Mouse (Mus musculus) liver, embryonic 16.5 days (tissue): ENCODE results near the gene Trim12c. TPM values are rescaled to one million over a fixed set of nuclear protein-coding genes. Genes with fewer than 3 reads are reported as not detected.
"Not testable (repeated sequence)": the region's sequence is repeated elsewhere in the genome, so short reads cannot be mapped to it uniquely, and the experiment has no call there.

Experiments
- ATAC-seq: fragments of 200-750 bp; cut with Nextera tagmentation; 2 replicates; pipeline ENCODE4 v1.8.0; 2017; ENCODE audit warnings: low read depth, mild to moderate bottlenecking, moderate number of reproducible peaks, moderate library complexity
- H3K27ac ChIP-seq: fragments of 300-500 bp; sonication (generic); 2 replicates; pipeline ENCODE4 v1.5.1; 2014; ENCODE audit warnings: mild to moderate bottlenecking, low read length
- H3K27me3 ChIP-seq: fragments of 300-500 bp; sonication (generic); 2 replicates; pipeline ENCODE4 v1.6.1; 2014; ENCODE audit warnings: low read depth, low read length, mixed read lengths; ENCODE audit not compliant: control insufficient read depth, insufficient read depth
- H3K36me3 ChIP-seq: fragments of 300-500 bp; sonication (generic); 2 replicates; pipeline ENCODE4 v1.6.1; 2014; ENCODE audit warnings: mild to moderate bottlenecking; ENCODE audit not compliant: control insufficient read depth, insufficient read depth
- H3K4me1 ChIP-seq: fragments of 300-500 bp; sonication (generic); 2 replicates; pipeline ENCODE4 v1.6.1; 2014; ENCODE audit warnings: low read depth, low read length, mixed read lengths; ENCODE audit not compliant: control insufficient read depth
- H3K4me2 ChIP-seq: fragments of 300-500 bp; sonication (generic); 2 replicates; pipeline ENCODE4 v1.6.1; 2014; ENCODE audit warnings: low read depth, low read length, mixed read lengths
- H3K4me3 ChIP-seq: fragments of 300-500 bp; sonication (generic); 2 replicates; pipeline ENCODE4 v1.5.1; 2014; ENCODE audit warnings: low read depth, mild to moderate bottlenecking, low read length
- H3K9ac ChIP-seq: fragments of 300-500 bp; sonication (generic); 2 replicates; pipeline ENCODE4 v1.6.1; 2014; ENCODE audit warnings: low read depth, low read length
- H3K9me3 ChIP-seq: fragments of 300-500 bp; sonication (generic); replicated peaks from 2 replicates; pipeline ENCODE4 v1.6.1; 2016; ENCODE audit warnings: low read length; ENCODE audit not compliant: control insufficient read depth
- WGBS: fragments of 180-500 bp; shearing (Covaris S2); extraction: QIAGEN DNeasy Blood & Tissue Kit; methylation state at CpG from one replicate; pipeline ENCODE4 v1.1.7; 2014; ENCODE audit not compliant: insufficient replicate concordance; 5-methylcytosine and 5-hydroxymethylcytosine counted together
- polyA plus RNA-seq: library from polyadenylated mRNA; unstranded; fragments of >200 nt; fragmentation: Nextera tagmentation; extraction: Ambion mirVana; gene quantifications from 2 replicates; pipeline ENCODE4 v1.2.1, GENCODE M21; 2015

Gene Trim12c
- polyA plus RNA-seq: 0.97 and 1.0 TPM in 2 replicates

DNA sequence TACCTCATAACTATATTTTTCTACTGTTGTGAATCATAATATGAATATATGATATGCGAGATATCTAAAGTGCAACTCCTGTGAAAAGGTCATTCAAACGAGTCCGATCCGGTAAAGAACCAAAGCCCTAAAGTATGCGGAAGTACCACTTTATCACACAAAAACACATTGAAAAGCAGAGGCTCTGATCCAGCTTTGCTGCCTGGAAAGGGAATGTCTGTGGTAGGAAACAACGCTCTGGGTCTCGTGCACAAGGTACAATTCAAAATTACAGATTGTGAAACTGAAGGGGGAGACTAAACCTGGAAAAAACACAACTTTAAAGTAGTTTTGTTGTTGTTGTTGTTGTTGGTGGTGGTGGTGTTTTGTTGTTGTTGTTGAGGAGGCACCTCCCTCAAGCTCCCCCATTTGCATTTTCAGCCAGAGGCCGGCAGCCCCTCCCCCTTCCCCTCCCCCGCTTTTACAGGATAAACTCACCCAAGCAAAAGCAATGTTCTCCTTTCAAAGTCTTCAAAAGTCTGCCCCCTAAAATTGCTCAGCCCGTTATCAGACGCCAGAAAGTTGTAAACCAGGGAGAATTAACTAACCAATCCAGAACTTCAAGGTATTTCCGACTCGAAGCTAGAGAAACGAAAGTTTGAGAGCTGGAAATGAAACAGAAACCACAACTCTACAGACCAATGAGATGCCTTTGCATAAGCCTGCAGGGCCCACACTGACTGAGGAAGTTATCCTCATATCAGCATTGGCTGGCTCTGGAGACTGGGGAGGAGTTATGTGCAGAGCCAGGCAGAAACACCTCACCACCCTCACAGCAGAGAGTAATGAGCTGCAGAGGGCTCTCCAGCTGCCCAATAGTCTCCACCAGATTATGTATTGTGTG lies at the start of gene Trim12c:
Gene Trim12c, minus strand, starts transcription at position 646 of the 883 bp plus-strand sequence.
- Histone ChIP-seq H3K9me3 (no peaks in the 10 kb centered on the region), H3K9ac (peak within 1 kb of the TSS; percentile 53; the same call in 1 of the 2 replicates), H3K4me3 (peak within 1 kb of the TSS; percentile 65), H3K27ac (peak within 1 kb of the TSS; percentile 74), H3K27me3 (no peaks in the 10 kb centered on the region), H3K4me1 (peaks cover 4% of the 10 kb centered on the region), H3K36me3 (no peaks in the 10 kb centered on the region), H3K4me2 (peak within 1 kb of the TSS; percentile 78)
- 3% methylated on average over 14 of the region's 14 CpGs for WGBS
- peak; percentile 99 for ATAC-seq

DNA sequence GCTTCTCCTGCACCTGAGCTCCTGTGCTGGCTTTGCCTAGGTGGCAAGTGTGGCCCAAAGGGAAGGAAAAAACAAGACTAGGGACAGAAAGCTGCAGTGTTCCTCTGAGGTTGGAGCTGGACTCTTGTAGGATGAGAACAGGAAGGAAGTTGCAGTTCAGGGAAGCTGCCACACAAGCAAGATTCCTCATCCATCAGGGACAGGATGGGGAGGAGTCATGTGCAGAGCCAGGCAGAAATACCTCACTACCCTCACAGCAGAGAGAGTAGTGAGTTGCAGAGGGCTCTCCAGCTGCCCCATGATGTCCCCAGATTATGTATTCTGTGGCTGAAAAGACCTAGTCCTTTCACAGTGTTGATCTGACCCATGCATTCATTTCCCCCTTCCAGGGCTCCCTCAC lies 48.0 kb upstream of the Trim12c start:
- Histone ChIP-seq H3K4me2 (no peak overlapping the region), H3K4me1 (no peaks in the 10 kb centered on the region), H3K9ac (no peak overlapping the region), H3K9me3 (no peaks in the 10 kb centered on the region), H3K27me3 (no peaks in the 10 kb centered on the region), H3K36me3 (no peaks in the 10 kb centered on the region), H3K27ac (no peak overlapping the region), H3K4me3 (no peak overlapping the region)
- ATAC-seq: 0 out of 2 replicates have a peak, but pooled peaks have one; percentile 21

DNA sequence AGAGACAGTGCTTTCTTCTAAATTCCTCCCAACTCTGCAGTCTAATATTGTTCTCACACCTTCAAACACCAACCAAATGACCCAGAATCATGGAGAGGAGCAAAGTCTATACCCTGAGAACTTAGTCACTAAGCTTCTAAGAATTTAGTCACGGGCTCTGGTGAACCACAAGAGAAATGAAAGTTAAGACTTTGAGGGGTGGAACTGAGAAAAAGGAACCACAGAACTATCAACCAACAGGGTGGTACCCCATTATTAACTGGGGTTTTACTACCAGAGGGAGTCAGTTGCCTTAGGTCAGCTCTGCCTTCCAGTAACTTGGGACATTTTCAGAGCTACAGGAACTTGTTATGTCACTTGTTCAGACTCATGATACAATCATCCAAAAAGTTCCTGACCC lies 47.5 kb upstream of the Trim12c start, which contains the start of gene Trim30c:
Gene Trim30c, minus strand, starts transcription at position 140 of the 400 bp plus-strand sequence.
- Histone ChIP-seq H3K4me3 (no peak within 1 kb of the TSS), H3K27ac (no peak within 1 kb of the TSS), H3K27me3 (no peaks in the 10 kb centered on the region), H3K9me3 (no peaks in the 10 kb centered on the region), H3K36me3 (no peaks in the 10 kb centered on the region), H3K4me2 (no peak within 1 kb of the TSS), H3K4me1 (no peaks in the 10 kb centered on the region), H3K9ac (no peak within 1 kb of the TSS)
- WGBS: 40% methylated on average over 1 of the region's 1 CpGs
- ATAC-seq: no peak

DNA sequence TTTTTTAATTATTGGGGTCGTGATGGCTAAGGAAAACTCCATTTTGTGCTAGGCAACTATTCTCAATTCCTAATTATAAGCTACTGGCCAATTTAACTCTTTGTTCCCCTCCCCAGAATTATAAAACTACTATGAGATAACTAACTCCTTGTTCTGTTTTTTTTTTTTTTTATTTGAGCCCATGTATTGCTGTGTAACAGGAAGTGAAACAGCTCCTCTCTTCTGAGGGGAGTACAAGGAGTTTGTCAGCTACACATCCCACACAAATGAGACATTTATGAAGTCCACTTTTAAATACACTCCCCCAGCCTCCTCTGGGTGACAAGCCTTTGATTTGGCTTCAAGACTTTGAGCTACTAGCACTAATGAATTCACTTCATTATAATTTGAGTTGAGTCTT lies 45.3 kb upstream of the Trim12c start:
- H3K27me3 ChIP-seq: no peaks in the 10 kb centered on the region
- WGBS: 50% methylated on average over 1 of the region's 1 CpGs
- H3K4me1 ChIP-seq: no peaks in the 10 kb centered on the region
- H3K4me3 ChIP-seq: no peak overlapping the region
- H3K9ac ChIP-seq: no peak overlapping the region
- ATAC-seq: no peak
- H3K9me3 ChIP-seq: no peaks in the 10 kb centered on the region
- H3K4me2 ChIP-seq: no peak overlapping the region
- H3K36me3 ChIP-seq: no peaks in the 10 kb centered on the region
- no peak overlapping the region for H3K27ac ChIP-seq

DNA sequence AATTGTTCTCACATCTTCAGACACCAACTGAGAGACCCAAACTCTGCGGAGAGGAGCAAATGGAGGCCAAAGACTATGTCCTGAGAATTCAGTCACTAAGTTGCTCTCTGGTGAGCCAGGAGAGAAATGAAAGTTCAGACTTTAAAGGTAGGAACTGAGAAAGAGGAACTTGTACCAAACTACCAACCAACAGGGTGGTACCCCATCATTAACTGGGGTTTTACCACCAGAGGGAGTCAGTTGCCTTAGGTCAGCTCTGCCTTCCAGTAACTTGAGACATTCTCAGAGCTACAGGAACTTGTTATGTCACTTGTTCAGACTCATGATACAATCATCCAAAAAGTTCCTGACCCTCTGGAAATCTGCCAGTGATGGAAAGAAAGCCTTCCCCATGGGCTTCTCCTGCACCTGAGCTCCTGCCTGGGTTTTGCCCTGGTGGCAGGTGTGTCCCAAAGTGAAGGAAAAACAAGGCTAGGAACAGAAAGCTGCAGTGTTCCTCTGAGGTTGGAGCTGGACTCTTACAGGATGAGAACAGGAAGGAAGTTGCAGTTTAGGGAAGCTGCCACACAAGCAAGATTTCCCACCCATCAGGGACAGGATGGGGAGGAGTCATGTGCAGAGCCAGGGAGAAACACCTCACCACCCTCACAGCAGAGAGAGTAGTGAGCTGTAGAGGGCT lies 16.7 kb upstream of the Trim12c start, which contains the start of gene Trim30b:
Gene Trim30b, minus strand, starts transcription at position 149 of the 679 bp plus-strand sequence.
- Histone ChIP-seq H3K9me3 (no peaks in the 10 kb centered on the region), H3K9ac (no peak within 1 kb of the TSS), H3K36me3 (no peaks in the 10 kb centered on the region), H3K27me3 (no peaks in the 10 kb centered on the region), H3K27ac (peak within 1 kb of the TSS; percentile 53; the same call in 1 of the 2 replicates), H3K4me1 (no peaks in the 10 kb centered on the region), H3K4me3 (no peak within 1 kb of the TSS), H3K4me2 (no peak within 1 kb of the TSS)
- WGBS: 37% methylated on average over 1 of the region's 1 CpGs
- peak; percentile 61 for ATAC-seq

DNA sequence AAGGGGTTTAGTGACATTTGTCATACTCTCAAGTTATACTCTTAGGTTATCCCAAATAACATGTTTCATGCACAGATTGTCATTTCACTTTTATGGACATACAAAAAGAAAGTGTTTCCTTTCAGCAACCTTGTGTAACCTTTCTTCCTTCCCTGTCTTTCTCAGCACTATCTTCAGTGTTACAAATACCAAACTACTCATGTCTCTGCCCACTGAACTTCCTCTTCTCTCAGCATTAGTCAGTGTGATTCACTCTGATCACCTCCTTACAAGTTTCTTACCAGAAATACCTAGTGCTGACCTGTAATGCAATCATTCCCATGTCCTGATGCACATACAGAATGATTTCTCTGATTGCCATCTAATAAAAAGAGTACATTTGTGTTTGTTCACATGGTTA lies 13.2 kb upstream of the Trim12c start:
- Histone ChIP-seq H3K27ac (no peak overlapping the region), H3K9me3 (no peaks in the 10 kb centered on the region), H3K27me3 (no peaks in the 10 kb centered on the region), H3K4me2 (no peak overlapping the region), H3K9ac (no peak overlapping the region), H3K4me3 (no peak overlapping the region), H3K36me3 (no peaks in the 10 kb centered on the region), H3K4me1 (no peaks in the 10 kb centered on the region)
- no peak for ATAC-seq

DNA sequence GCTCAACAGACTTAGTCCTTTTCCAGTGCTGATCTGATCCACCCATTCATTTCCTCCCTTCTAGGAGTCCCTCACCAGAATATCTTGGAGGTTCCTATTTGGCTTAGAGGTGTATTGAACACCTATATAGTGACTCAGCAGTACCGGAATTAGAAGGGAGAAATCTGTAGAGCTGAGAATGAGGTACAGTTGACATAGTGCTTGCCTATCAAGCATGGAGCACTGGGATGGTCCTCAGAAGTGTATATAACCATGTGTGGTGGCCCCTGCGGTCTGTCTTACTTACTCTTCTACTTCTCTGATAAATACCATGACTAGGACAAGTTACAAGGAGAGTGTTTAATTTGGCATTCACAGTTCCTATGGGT lies 422 bp upstream of the Trim12c start:
- Histone ChIP-seq H3K9ac (no peak overlapping the region), H3K36me3 (no peaks in the 10 kb centered on the region), H3K4me3 (peak overlapping the region; percentile 65), H3K4me1 (peaks cover 4% of the 10 kb centered on the region), H3K4me2 (peak overlapping the region; percentile 78), H3K27ac (peak overlapping the region; percentile 29; the same call in 1 of the 2 replicates), H3K9me3 (no peaks in the 10 kb centered on the region), H3K27me3 (no peaks in the 10 kb centered on the region)
- WGBS: 59% methylated on average over 2 of the region's 2 CpGs
- ATAC-seq: no peak

DNA sequence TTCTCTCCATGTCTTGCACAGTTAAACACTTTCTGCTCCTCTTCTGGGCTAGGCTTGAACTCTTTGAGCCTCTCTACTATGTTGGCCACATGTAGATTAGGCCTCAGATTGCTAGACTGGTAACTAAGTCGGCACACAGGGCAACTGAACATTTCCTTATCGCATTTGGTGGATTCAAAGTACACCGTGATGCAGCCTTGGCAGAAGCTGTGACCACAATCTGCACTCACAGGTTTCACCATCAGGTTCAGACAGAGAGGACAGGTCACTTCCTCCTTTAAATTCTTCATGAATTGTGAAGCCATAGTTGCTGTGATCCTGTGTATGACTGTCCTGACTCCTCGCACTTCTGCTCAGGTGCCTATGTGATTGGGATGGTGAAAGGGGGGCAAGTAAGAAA lies 5.1 kb downstream of the Trim12c start:
- ATAC-seq, H3K4me2 ChIP-seq, H3K4me1 ChIP-seq, H3K9ac ChIP-seq, H3K4me3 ChIP-seq, H3K27ac ChIP-seq, H3K27me3 ChIP-seq, H3K9me3 ChIP-seq, H3K36me3 ChIP-seq: not testable (repeated sequence)
- 62% methylated on average over 4 of the region's 4 CpGs for WGBS

DNA sequence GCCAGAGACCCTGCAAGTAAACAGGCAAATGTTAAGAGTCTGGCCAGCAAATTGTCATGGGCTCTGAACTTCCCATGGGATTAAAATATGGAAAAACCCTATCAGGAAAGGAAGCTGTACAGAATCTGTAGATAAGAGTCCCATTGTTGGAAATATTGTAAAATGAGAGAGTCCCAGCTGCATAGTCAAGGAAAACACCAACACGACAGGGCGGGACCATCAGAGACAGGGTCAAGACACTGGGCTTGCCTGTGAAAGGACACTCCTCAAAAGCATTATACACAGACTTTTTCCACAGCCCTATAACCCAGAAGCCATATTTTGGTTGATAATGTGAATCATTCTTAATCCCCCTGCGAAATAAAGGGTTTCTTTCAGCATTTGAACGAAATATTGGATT lies 12.4 kb downstream of the Trim12c start:
- not testable (repeated sequence) for ATAC-seq, H3K4me1 ChIP-seq, H3K4me3 ChIP-seq, H3K9me3 ChIP-seq, H3K27ac ChIP-seq, H3K9ac ChIP-seq, H3K36me3 ChIP-seq, H3K27me3 ChIP-seq, H3K4me2 ChIP-seq
- WGBS: 60% methylated on average over 2 of the region's 4 CpGs
